Mouse (Mus musculus) stomach, postnatal 0 days (tissue): ENCODE results near the gene Urb1. TPM values are rescaled to one million over a fixed set of nuclear protein-coding genes. Genes with fewer than 3 reads are reported as not detected.
A peak's percentile ranks its signal among the peaks of the same experiment; 100 is the strongest.

ENCODE experiments used
- ATAC-seq: fragments of 200-750 bp; cut with Nextera tagmentation; 2 replicates; pipeline ENCODE4 v1.8.0; 2017; ENCODE audit not compliant: low FRiP score, low TSS enrichment
- DNase-seq: peaks from one replicate; pipeline ENCODE4 v3.0.0-alpha.2; 2016; ENCODE audit warnings: low spot score
- H3K27ac ChIP-seq: fragments of 300-500 bp; sonication (generic); replicated peaks from 2 replicates; pipeline ENCODE4 v1.5.1; 2014; ENCODE audit warnings: mild to moderate bottlenecking, control low read depth
- H3K27me3 ChIP-seq: fragments of 300-500 bp; sonication (generic); 2 replicates; pipeline ENCODE4 v1.6.1; 2014; ENCODE audit warnings: low read length; ENCODE audit not compliant: control insufficient read depth, insufficient read depth
- H3K36me3 ChIP-seq: fragments of 300-500 bp; sonication (generic); 2 replicates; pipeline ENCODE4 v1.6.1; 2014; ENCODE audit warnings: low read length, mixed read lengths; ENCODE audit not compliant: control insufficient read depth, insufficient read depth
- H3K4me1 ChIP-seq: fragments of 300-500 bp; sonication (generic); replicated peaks from 2 replicates; pipeline ENCODE4 v1.6.1; 2014; ENCODE audit warnings: antibody characterized with exemption; ENCODE audit not compliant: control insufficient read depth, insufficient read depth
- H3K4me2 ChIP-seq: fragments of 300-500 bp; sonication (generic); replicated peaks from 2 replicates; pipeline ENCODE4 v1.6.1; 2014; ENCODE audit warnings: low read depth, mild to moderate bottlenecking, control low read depth, moderate library complexity
- H3K4me3 ChIP-seq: fragments of 300-500 bp; sonication (generic); 2 replicates; pipeline ENCODE4 v1.5.1; 2014; ENCODE audit warnings: low read depth, low read length, control low read depth
- H3K9ac ChIP-seq: fragments of 300-500 bp; sonication (generic); 2 replicates; pipeline ENCODE4 v1.6.1; 2014; ENCODE audit warnings: mild to moderate bottlenecking, low read length, control low read depth, mixed read lengths
- H3K9me3 ChIP-seq: fragments of 300-500 bp; sonication (generic); 2 replicates; pipeline ENCODE4 v1.6.1; 2016; ENCODE audit warnings: low read length; ENCODE audit not compliant: control insufficient read depth
- CTCF ChIP-seq: IDR thresholded peaks from 2 replicates; pipeline ENCODE4 v1.5.1; 2016; ENCODE audit warnings: antibody characterized with exemption, low read depth, mild to moderate bottlenecking, moderate library complexity
- EP300 ChIP-seq: optimal IDR thresholded peaks from 2 replicates; pipeline ENCODE3; 2016; ENCODE audit warnings: antibody characterized with exemption
- WGBS: fragments of 180-500 bp; shearing (Covaris S2); extraction: QIAGEN DNeasy Blood & Tissue Kit; methylation state at CpG from one replicate; pipeline ENCODE4 v1.1.7; 2014; 5-methylcytosine and 5-hydroxymethylcytosine counted together
- polyA plus RNA-seq: library from polyadenylated mRNA; unstranded; fragments of >200 nt; fragmentation: Nextera tagmentation; extraction: Ambion mirVana; gene quantifications from 2 replicates; pipeline ENCODE4 v1.2.1, GENCODE M21; 2015

Urb1 gene
- polyA plus RNA-seq, 1 experiment from 2014 or later = 2.7 TPM

GRCm38 (mm10) chr16:90822284-90822935, 12.2 kb upstream of the Urb1 start:
- 80% methylated on average over 10 of the region's 10 CpGs for WGBS
- Histone ChIP-seq H3K27ac (peak overlapping the region; percentile 90), H3K4me1 (no peaks in the 10 kb centered on the region; the same call in 1 of the 2 replicates), H3K36me3 (no peaks in the 10 kb centered on the region), H3K9me3 (no peaks in the 10 kb centered on the region), H3K4me3 (no peak overlapping the region), H3K27me3 (no peaks in the 10 kb centered on the region), H3K9ac (no peak overlapping the region), H3K4me2 (no peak overlapping the region)
- TF ChIP-seq EP300 (no peak), CTCF (no peak)
- no peak for DNase-seq
- no peak; the same call in 1 of the 2 replicates for ATAC-seq

GRCm38 (mm10) chr16:90821046-90821697, 11.0 kb upstream of the Urb1 start:
- H3K4me2 ChIP-seq = peak overlapping the region; percentile 14; the same call in 1 of the 2 replicates
- H3K4me1 ChIP-seq = no peaks in the 10 kb centered on the region; the same call in 1 of the 2 replicates
- H3K27me3 ChIP-seq = no peaks in the 10 kb centered on the region
- no peak for TF ChIP-seq CTCF
- TF ChIP-seq EP300 = peak; percentile 93
- ATAC-seq (peak; percentile 92), DNase-seq (peak; percentile 79)
- no peak overlapping the region for H3K9ac ChIP-seq
- H3K36me3 ChIP-seq = no peaks in the 10 kb centered on the region
- H3K4me3 ChIP-seq = no peak overlapping the region
- no peaks in the 10 kb centered on the region for H3K9me3 ChIP-seq
- WGBS = 37% methylated on average over 14 of the region's 14 CpGs
- peak overlapping the region; percentile 90 for H3K27ac ChIP-seq

GRCm38 (mm10) chr16:90820326-90820725, 10.1 kb upstream of the Urb1 start:
- Histone ChIP-seq H3K9ac (no peak overlapping the region), H3K36me3 (no peaks in the 10 kb centered on the region), H3K27ac (peak overlapping the region; percentile 89), H3K4me3 (no peak overlapping the region), H3K4me2 (peak overlapping the region; percentile 15; the same call in 1 of the 2 replicates), H3K9me3 (no peaks in the 10 kb centered on the region), H3K27me3 (no peaks in the 10 kb centered on the region), H3K4me1 (no peaks in the 10 kb centered on the region; the same call in 1 of the 2 replicates)
- DNase-seq (peak; percentile 53), ATAC-seq (peak; percentile 70)
- WGBS = 52% methylated on average over 6 of the region's 6 CpGs
- TF ChIP-seq CTCF = no peak
- no peak for TF ChIP-seq EP300

- WGBS = 79% methylated on average over 5 of the region's 5 CpGs
- no peaks in the 10 kb centered on the region for H3K27me3 ChIP-seq
These were observed 1.9 kb upstream of the Urb1 start for GRCm38 (mm10) chr16:90812086-90812485.

GRCm38 (mm10) chr16:90810716-90811256, 573 bp upstream of the Urb1 start:
- ATAC-seq (0 out of 2 replicates have a peak, but pooled peaks have one; percentile 18), DNase-seq (no peak)
- peak overlapping the region; percentile 93 for H3K4me2 ChIP-seq
- TF ChIP-seq EP300 (no peak), CTCF (no peak)
- H3K4me3 ChIP-seq = peak overlapping the region; percentile 79
- no peaks in the 10 kb centered on the region for H3K9me3 ChIP-seq
- H3K9ac ChIP-seq = peak overlapping the region; percentile 43
- no peaks in the 10 kb centered on the region for H3K27me3 ChIP-seq
- 0 out of 2 replicates have a peak overlapping the region, but pooled peaks have one; percentile 18 for H3K27ac ChIP-seq
- no peaks in the 10 kb centered on the region for H3K4me1 ChIP-seq
- no peaks in the 10 kb centered on the region for H3K36me3 ChIP-seq
- 44% methylated on average over 11 of the region's 11 CpGs for WGBS

More at GRCm38 (mm10) chr16:90812086-90812485, 1.9 kb upstream of the Urb1 start:
- no peak overlapping the region for H3K27ac ChIP-seq
- no peaks in the 10 kb centered on the region for H3K36me3 ChIP-seq
- H3K4me2 ChIP-seq = no peak overlapping the region
- TF ChIP-seq EP300 = no peak
- no peak for TF ChIP-seq CTCF
- H3K9ac ChIP-seq = no peak overlapping the region
- H3K4me1 ChIP-seq = no peaks in the 10 kb centered on the region
- ATAC-seq (no peak), DNase-seq (no peak)
- no peak overlapping the region for H3K4me3 ChIP-seq
- H3K9me3 ChIP-seq = no peaks in the 10 kb centered on the region

- Histone ChIP-seq H3K4me3 (no peak overlapping the region), H3K4me2 (no peak overlapping the region), H3K4me1 (no peaks in the 10 kb centered on the region), H3K36me3 (peaks cover 18% of the 10 kb centered on the region), H3K9ac (no peak overlapping the region), H3K27me3 (no peaks in the 10 kb centered on the region), H3K27ac (no peak overlapping the region), H3K9me3 (no peaks in the 10 kb centered on the region)
- no peak for DNase-seq
- ATAC-seq = no peak
- TF ChIP-seq CTCF = no peak
- no peak for TF ChIP-seq EP300
- WGBS = 95% methylated on average over 5 of the region's 5 CpGs
These were observed 5.7 kb downstream of the Urb1 start for GRCm38 (mm10) chr16:90804466-90804865.
